Mouse (Mus musculus): ENCODE data around the gene Nmu.

DNA sequence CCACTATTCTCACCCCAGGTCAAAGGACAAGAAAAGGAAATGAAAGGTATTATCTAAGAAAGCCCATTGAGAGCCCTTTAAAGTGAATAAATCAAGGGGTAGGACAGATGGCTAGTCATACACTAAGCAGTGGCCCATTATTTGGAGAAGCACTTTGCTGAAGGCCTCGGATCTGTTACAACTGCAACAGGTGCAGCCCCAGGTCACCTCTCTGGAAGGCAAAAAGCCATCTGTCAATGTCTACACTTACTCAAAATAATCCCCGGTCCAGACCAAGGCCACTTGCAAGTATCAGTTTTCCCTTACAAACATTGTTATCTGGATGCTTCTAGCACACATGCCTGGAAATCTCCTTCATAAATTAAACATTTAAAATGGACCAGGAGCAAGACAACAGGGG lies 22.7 kb downstream of the Nmu start:
- TF ChIP-seq ZKSCAN1 (IDR thresholded peaks at IDR 0.05; ENCODE audit: low read depth, low read length) (no peak), POLR2A (IDR thresholded peaks at IDR 0.05; ENCODE audit: control insufficient read depth in 1 of 2, insufficient read depth in 1 of 2, low read depth in 1 of 2, low read length in 2 of 2, poor library complexity in 1 of 2) (no peak)
